Mouse (Mus musculus) embryonic fibroblast, embryonic 13.5 days (primary cell): ENCODE measurements at regions not wholly inside any gene's neighbourhood (a gene's known extent, or its start where the extent isn't known, plus 50 kb on each side); places are given as distances from the start of the nearest gene placed in this dataset.

Experiments
- CTCF ChIP-seq: IDR thresholded peaks from 2 replicates; pipeline ENCODE4 v1.5.1; 2011; ENCODE audit warnings: mild to moderate bottlenecking, control low read depth, low read length, moderate library complexity, borderline replicate concordance; ENCODE audit not compliant: insufficient read depth
- POLR2A ChIP-seq: IDR thresholded peaks from 2 replicates; pipeline ENCODE4 v1.6.1; 2011; ENCODE audit warnings: low read depth, mild to moderate bottlenecking, control low read depth, low read length, moderate library complexity

- no peak for TF ChIP-seq CTCF
- TF ChIP-seq POLR2A, result no peak
These were observed 238.4 kb upstream of the Rarb start for GRCm38 (mm10) chr14:17057355-17057754.
